8 mouse cellular contexts compared by ENCODE assay signal in genomic region chr14:52279747-52280120, GRCm38 (mm10). TPM values are rescaled to one million over a fixed set of nuclear protein-coding genes. Genes with fewer than 3 reads are reported as not detected.
DNase-seq lines count a peak whose midpoint lies in the region; ATAC-seq and TF ChIP-seq lines count a peak whose summit lies in the region.

No protein-coding gene starts in this region.

- TF ChIP-seq CTCF in left cerebral cortex, adult 2 months (IDR thresholded peaks at IDR 0.05) = no peak

- intact Hi-C loops in left cerebral cortex, adult 2 months (cut with DNase I) = loop anchor here (1.0 to 5.0 kb wide), 3 partner anchors 22 to 82 kb away; partner anchors contain the start of genes Chd8, Mettl3 and Supt16

- H3K9ac ChIP-seq in embryonic facial prominence, embryonic 11.5 days (replicated peaks; ENCODE audit: low read length) = peak overlapping the region; percentile 78
- peak overlapping the region; percentile 90 for H3K9ac ChIP-seq in intestine, embryonic 16.5 days (ENCODE audit: low read depth, low read length)
- peak overlapping the region; percentile 91 for H3K9ac ChIP-seq in neural tube, embryonic 13.5 days

- no peaks in the 10 kb centered on the region for H3K9me3 ChIP-seq in embryonic facial prominence, embryonic 11.5 days (replicated peaks; ENCODE audit: control insufficient read depth, low read length)
- H3K9me3 ChIP-seq in intestine, embryonic 16.5 days (ENCODE audit: control insufficient read depth, low read length) = no peaks in the 10 kb centered on the region
- H3K9me3 ChIP-seq in neural tube, embryonic 13.5 days = no peaks in the 10 kb centered on the region

- ATAC-seq in embryonic facial prominence, embryonic 11.5 days (replicated peaks; ENCODE audit: insufficient number of reproducible peaks, low FRiP score, low TSS enrichment, low read depth) = peak; percentile 31; the same call in 1 of the 2 replicates
- ATAC-seq in intestine, embryonic 16.5 days = peak; percentile 27
- peak; percentile 48 for ATAC-seq in neural tube, embryonic 13.5 days (ENCODE audit: low read depth)

- H3K27me3 ChIP-seq in embryonic facial prominence, embryonic 11.5 days (ENCODE audit: control insufficient read depth, insufficient read depth, low read length) = no peaks in the 10 kb centered on the region
- no peaks in the 10 kb centered on the region for H3K27me3 ChIP-seq in intestine, embryonic 16.5 days (replicated peaks; ENCODE audit: control insufficient read depth, insufficient read depth, low read length)
- H3K27me3 ChIP-seq in neural tube, embryonic 13.5 days = no peaks in the 10 kb centered on the region

- WGBS in embryonic facial prominence, embryonic 11.5 days = 0% methylated on average over 21 of the region's 21 CpGs
- under 1% methylated on average over 21 of the region's 21 CpGs for WGBS in intestine, embryonic 16.5 days
- 2% methylated on average over 21 of the region's 21 CpGs for WGBS in neural tube, embryonic 13.5 days

- H3K4me3 ChIP-seq in left cerebral cortex, adult 2 months = peak overlapping the region; percentile 92
- peak overlapping the region; percentile 88 for H3K4me3 ChIP-seq in embryonic facial prominence, embryonic 11.5 days (ENCODE audit: low read depth, low read length)
- H3K4me3 ChIP-seq in intestine, embryonic 16.5 days (ENCODE audit: low read length) = peak overlapping the region; percentile 89
- H3K4me3 ChIP-seq in neural tube, embryonic 13.5 days = peak overlapping the region; percentile 76

- no peaks in the 10 kb centered on the region for H3K4me1 ChIP-seq in embryonic facial prominence, embryonic 11.5 days (ENCODE audit: control insufficient read depth, insufficient read depth, low read length)
- peaks cover 7% of the 10 kb centered on the region for H3K4me1 ChIP-seq in intestine, embryonic 16.5 days (ENCODE audit: control insufficient read depth, insufficient read depth, low read length)
- peaks cover 19% of the 10 kb centered on the region for H3K4me1 ChIP-seq in neural tube, embryonic 13.5 days (replicated peaks)

- DNase-seq in left cerebral cortex, adult 2 months (ENCODE audit: extremely low spot score in 1 of 2, low spot score in 2 of 2) = no peak
- DNase-seq in left cerebral cortex, adult 18-20 months (ENCODE audit: low spot score in 2 of 2) = no peak
- no peak for DNase-seq in embryonic facial prominence, embryonic 11.5 days (ENCODE audit: low spot score)
- no peak for DNase-seq in testis, postnatal 14 days (ENCODE audit: low spot score)
- no peak for DNase-seq in ovary, postnatal 10 days (ENCODE audit: low spot score)
- no peak for DNase-seq in adrenal gland, adult 2 months

- peak overlapping the region; percentile 57 for H3K4me2 ChIP-seq in embryonic facial prominence, embryonic 11.5 days (ENCODE audit: low read depth, low read length)
- H3K4me2 ChIP-seq in intestine, embryonic 16.5 days (ENCODE audit: low read depth, low read length) = peak overlapping the region; percentile 64
- peak overlapping the region; percentile 68 for H3K4me2 ChIP-seq in neural tube, embryonic 13.5 days

- no peaks in the 10 kb centered on the region for H3K36me3 ChIP-seq in embryonic facial prominence, embryonic 11.5 days (replicated peaks; ENCODE audit: control insufficient read depth, insufficient read depth, low read depth, low read length)
- no peaks in the 10 kb centered on the region for H3K36me3 ChIP-seq in intestine, embryonic 16.5 days (ENCODE audit: control insufficient read depth, insufficient read depth, low read length)
- H3K36me3 ChIP-seq in neural tube, embryonic 13.5 days = peaks cover 12% of the 10 kb centered on the region

- peak overlapping the region; percentile 91 for H3K27ac ChIP-seq in left cerebral cortex, adult 2 months
- no peak overlapping the region; the same call in 1 of the 2 replicates for H3K27ac ChIP-seq in embryonic facial prominence, embryonic 11.5 days (replicated peaks; ENCODE audit: low read depth, low read length)
- H3K27ac ChIP-seq in intestine, embryonic 16.5 days (ENCODE audit: low read length) = peak overlapping the region; percentile 85
- H3K27ac ChIP-seq in neural tube, embryonic 13.5 days (replicated peaks) = peak overlapping the region; percentile 88

RNA-seq across cellular contexts. Expression of gene Rab2b, which starts 0.4 kb away (rescaled TPM):
- 10 to 100 TPM; 35.8 to 37.2 TPM for total RNA-seq in left cerebral cortex, adult 2 months (2021)
- total RNA-seq in left cerebral cortex, adult 18-20 months (2021) = 10 to 100 TPM; 34.0 to 36.3 TPM
- polyA plus RNA-seq in embryonic facial prominence, embryonic 11.5 days (2014; fragmentation: Nextera tagmentation; extraction: Ambion mirVana) = 26.1 and 26.5 TPM in 2 replicates
- polyA plus RNA-seq in intestine, embryonic 16.5 days (2015; fragmentation: Nextera tagmentation; extraction: Ambion mirVana) = 13.2 and 13.8 TPM in 2 replicates
- polyA plus RNA-seq in neural tube, embryonic 13.5 days (2015; fragmentation: Nextera tagmentation; extraction: Ambion mirVana) = 57.2 and 64.7 TPM in 2 replicates
- total RNA-seq in adrenal gland, adult 2 months (2021) = 10 to 100 TPM; 39.1 to 48.7 TPM
- 10.7 and 12.4 TPM in 2 replicates for polyA plus RNA-seq in adrenal gland, adult 2 months (2012; rRNA removed)

RNA-seq across cellular contexts. Expression of gene Tox4, which starts 0.8 kb away (rescaled TPM):
- 10 to 100 TPM; 62.6 to 66.0 TPM for total RNA-seq in left cerebral cortex, adult 2 months (2021)
- 10 to 100 TPM; 65.6 to 65.8 TPM for total RNA-seq in left cerebral cortex, adult 18-20 months (2021)
- 47.7 and 51.5 TPM in 2 replicates for polyA plus RNA-seq in embryonic facial prominence, embryonic 11.5 days (2014; fragmentation: Nextera tagmentation; extraction: Ambion mirVana)
- polyA plus RNA-seq in intestine, embryonic 16.5 days (2015; fragmentation: Nextera tagmentation; extraction: Ambion mirVana) = 36.8 TPM in 2 replicates
- 52.7 and 58.5 TPM in 2 replicates for polyA plus RNA-seq in neural tube, embryonic 13.5 days (2015; fragmentation: Nextera tagmentation; extraction: Ambion mirVana)
- 10 to 100 TPM; 51.4 to 58.2 TPM for total RNA-seq in adrenal gland, adult 2 months (2021)
- polyA plus RNA-seq in adrenal gland, adult 2 months (2012; rRNA removed) = 20.2 and 26.3 TPM in 2 replicates

RNA-seq across cellular contexts. Expression of gene Chd8, which starts 22.2 kb away (rescaled TPM):
- total RNA-seq in left cerebral cortex, adult 2 months (2021) = 100 to 1,000 TPM; 115 to 122 TPM
- total RNA-seq in left cerebral cortex, adult 18-20 months (2021) = 100 to 1,000 TPM; 108 to 120 TPM
- 47.5 and 55.4 TPM in 2 replicates for polyA plus RNA-seq in embryonic facial prominence, embryonic 11.5 days (2014; fragmentation: Nextera tagmentation; extraction: Ambion mirVana)
- polyA plus RNA-seq in intestine, embryonic 16.5 days (2015; fragmentation: Nextera tagmentation; extraction: Ambion mirVana) = 18.4 and 22.7 TPM in 2 replicates
- polyA plus RNA-seq in neural tube, embryonic 13.5 days (2015; fragmentation: Nextera tagmentation; extraction: Ambion mirVana) = 35.8 and 47.6 TPM in 2 replicates
- 10 to 100 TPM; 70.7 to 79.1 TPM for total RNA-seq in adrenal gland, adult 2 months (2021)
- polyA plus RNA-seq in adrenal gland, adult 2 months (2012; rRNA removed) = 21.8 and 26.7 TPM in 2 replicates

RNA-seq across cellular contexts. Expression of gene Mettl3, which starts 25.2 kb away (rescaled TPM):
- 10 to 100 TPM; 37.4 to 44.7 TPM for total RNA-seq in left cerebral cortex, adult 2 months (2021)
- 10 to 100 TPM; 37.6 to 44.1 TPM for total RNA-seq in left cerebral cortex, adult 18-20 months (2021)
- polyA plus RNA-seq in embryonic facial prominence, embryonic 11.5 days (2014; fragmentation: Nextera tagmentation; extraction: Ambion mirVana) = 49.8 and 50.1 TPM in 2 replicates
- 37.5 and 38.7 TPM in 2 replicates for polyA plus RNA-seq in intestine, embryonic 16.5 days (2015; fragmentation: Nextera tagmentation; extraction: Ambion mirVana)
- polyA plus RNA-seq in neural tube, embryonic 13.5 days (2015; fragmentation: Nextera tagmentation; extraction: Ambion mirVana) = 53.2 and 60.8 TPM in 2 replicates
- total RNA-seq in adrenal gland, adult 2 months (2021) = 10 to 100 TPM; 37.1 to 55.0 TPM
- 22.4 and 24.5 TPM in 2 replicates for polyA plus RNA-seq in adrenal gland, adult 2 months (2012; rRNA removed)

RNA-seq across cellular contexts. Expression of gene Sall2, which starts 48.8 kb away (rescaled TPM):
- total RNA-seq in left cerebral cortex, adult 2 months (2021) = 10 to 100 TPM; 31.9 to 33.0 TPM
- 10 to 100 TPM; 35.8 to 36.5 TPM for total RNA-seq in left cerebral cortex, adult 18-20 months (2021)
- 39.6 and 40.1 TPM in 2 replicates for polyA plus RNA-seq in embryonic facial prominence, embryonic 11.5 days (2014; fragmentation: Nextera tagmentation; extraction: Ambion mirVana)
- polyA plus RNA-seq in intestine, embryonic 16.5 days (2015; fragmentation: Nextera tagmentation; extraction: Ambion mirVana) = 7.3 and 7.6 TPM in 2 replicates
- polyA plus RNA-seq in neural tube, embryonic 13.5 days (2015; fragmentation: Nextera tagmentation; extraction: Ambion mirVana) = 44.5 and 47.5 TPM in 2 replicates
- 10 to 100 TPM in 1 of 2 experiments, 1 to 10 TPM in 1; 4.4 to 10.5 TPM for total RNA-seq in adrenal gland, adult 2 months (2021)
- polyA plus RNA-seq in adrenal gland, adult 2 months (2012; rRNA removed) = 6.1 and 6.4 TPM in 2 replicates
